Mouse (Mus musculus) stomach, postnatal 0 days (tissue): ENCODE data around the gene Pappa. TPM values are rescaled to one million over a fixed set of nuclear protein-coding genes. Genes with fewer than 3 reads are reported as not detected.
A peak's percentile ranks its signal among the peaks of the same experiment; 100 is the strongest.

Experiments used
- ATAC-seq: fragments of 200-750 bp; cut with Nextera tagmentation; 2 replicates; pipeline ENCODE4 v1.8.0; 2017; ENCODE audit not compliant: low FRiP score, low TSS enrichment
- DNase-seq: peaks from one replicate; pipeline ENCODE4 v3.0.0-alpha.2; 2016; ENCODE audit warnings: low spot score
- H3K27ac ChIP-seq: fragments of 300-500 bp; sonication (generic); replicated peaks from 2 replicates; pipeline ENCODE4 v1.5.1; 2014; ENCODE audit warnings: mild to moderate bottlenecking, control low read depth
- H3K27me3 ChIP-seq: fragments of 300-500 bp; sonication (generic); 2 replicates; pipeline ENCODE4 v1.6.1; 2014; ENCODE audit warnings: low read length; ENCODE audit not compliant: control insufficient read depth, insufficient read depth
- H3K36me3 ChIP-seq: fragments of 300-500 bp; sonication (generic); 2 replicates; pipeline ENCODE4 v1.6.1; 2014; ENCODE audit warnings: low read length, mixed read lengths; ENCODE audit not compliant: control insufficient read depth, insufficient read depth
- H3K4me1 ChIP-seq: fragments of 300-500 bp; sonication (generic); replicated peaks from 2 replicates; pipeline ENCODE4 v1.6.1; 2014; ENCODE audit warnings: antibody characterized with exemption; ENCODE audit not compliant: control insufficient read depth, insufficient read depth
- H3K4me2 ChIP-seq: fragments of 300-500 bp; sonication (generic); replicated peaks from 2 replicates; pipeline ENCODE4 v1.6.1; 2014; ENCODE audit warnings: low read depth, mild to moderate bottlenecking, control low read depth, moderate library complexity
- H3K4me3 ChIP-seq: fragments of 300-500 bp; sonication (generic); 2 replicates; pipeline ENCODE4 v1.5.1; 2014; ENCODE audit warnings: low read depth, low read length, control low read depth
- H3K9ac ChIP-seq: fragments of 300-500 bp; sonication (generic); 2 replicates; pipeline ENCODE4 v1.6.1; 2014; ENCODE audit warnings: mild to moderate bottlenecking, low read length, control low read depth, mixed read lengths
- H3K9me3 ChIP-seq: fragments of 300-500 bp; sonication (generic); 2 replicates; pipeline ENCODE4 v1.6.1; 2016; ENCODE audit warnings: low read length; ENCODE audit not compliant: control insufficient read depth
- CTCF ChIP-seq: IDR thresholded peaks from 2 replicates; pipeline ENCODE4 v1.5.1; 2016; ENCODE audit warnings: antibody characterized with exemption, low read depth, mild to moderate bottlenecking, moderate library complexity
- EP300 ChIP-seq: optimal IDR thresholded peaks from 2 replicates; pipeline ENCODE3; 2016; ENCODE audit warnings: antibody characterized with exemption
- WGBS: fragments of 180-500 bp; shearing (Covaris S2); extraction: QIAGEN DNeasy Blood & Tissue Kit; methylation state at CpG from one replicate; pipeline ENCODE4 v1.1.7; 2014; 5-methylcytosine and 5-hydroxymethylcytosine counted together
- polyA plus RNA-seq: library from polyadenylated mRNA; unstranded; fragments of >200 nt; fragmentation: Nextera tagmentation; extraction: Ambion mirVana; gene quantifications from 2 replicates; pipeline ENCODE4 v1.2.1, GENCODE M21; 2015

Pappa gene
- polyA plus RNA-seq, 1 experiment from 2014 or later = 0.72 TPM

DNA sequence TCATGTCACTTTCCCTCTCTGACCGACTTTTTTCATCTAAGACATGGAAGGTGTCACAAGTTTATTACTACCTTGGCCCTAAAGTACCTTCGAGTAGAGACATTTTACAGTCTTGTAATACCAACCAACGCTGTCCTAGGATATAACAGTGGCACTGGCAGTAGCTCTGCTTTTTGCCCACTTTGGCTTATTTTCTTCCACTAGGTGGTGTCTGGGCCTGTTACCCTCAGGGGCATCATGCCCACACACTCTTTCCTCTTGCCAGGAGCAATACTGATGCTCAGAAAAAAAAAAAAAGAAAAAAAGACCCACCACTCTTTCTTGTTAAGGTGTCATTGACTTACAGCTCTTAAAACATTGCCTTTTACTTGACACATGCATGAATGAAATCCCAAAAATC, 8.7 kb downstream of the Pappa start:
- ATAC-seq (no peak), DNase-seq (no peak)
- Histone ChIP-seq H3K4me3 (no peak overlapping the region), H3K9ac (no peak overlapping the region), H3K4me2 (no peak overlapping the region), H3K27ac (no peak overlapping the region), H3K36me3 (no peaks in the 10 kb centered on the region), H3K9me3 (no peaks in the 10 kb centered on the region), H3K27me3 (no peaks in the 10 kb centered on the region), H3K4me1 (no peaks in the 10 kb centered on the region)
- TF ChIP-seq EP300 (no peak), CTCF (peak; percentile 45)
- WGBS = 75% methylated on average over 3 of the region's 3 CpGs

DNA sequence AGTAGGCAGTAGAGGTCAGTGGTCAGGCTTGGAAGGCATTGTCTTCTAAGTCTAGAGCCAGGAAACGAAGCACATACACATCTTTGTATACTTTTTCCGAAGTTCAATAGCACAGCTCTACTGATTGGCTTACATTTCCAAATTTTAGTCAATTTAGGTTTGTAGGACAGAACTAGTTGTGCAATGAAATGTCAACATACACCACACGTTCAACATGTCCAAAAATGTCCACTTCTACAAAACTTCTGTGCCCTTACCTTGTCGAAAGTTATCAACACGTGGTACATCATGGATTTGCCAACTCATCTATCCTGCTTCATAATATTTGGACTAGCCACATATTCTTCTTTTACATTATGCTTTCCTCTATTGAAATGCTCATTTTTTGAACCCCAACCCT, 10.4 kb downstream of the Pappa start:
- no peaks in the 10 kb centered on the region for H3K9me3 ChIP-seq
- no peak overlapping the region for H3K4me2 ChIP-seq
- H3K27ac ChIP-seq = no peak overlapping the region
- ATAC-seq = no peak
- no peak for DNase-seq
- no peak for TF ChIP-seq EP300
- TF ChIP-seq CTCF = no peak
- no peak overlapping the region for H3K9ac ChIP-seq
- WGBS = 78% methylated on average over 5 of the region's 5 CpGs
- H3K27me3 ChIP-seq = no peaks in the 10 kb centered on the region
- H3K4me1 ChIP-seq = no peaks in the 10 kb centered on the region
- H3K4me3 ChIP-seq = no peak overlapping the region
- H3K36me3 ChIP-seq = no peaks in the 10 kb centered on the region

GRCm38 (mm10) chr4:65135109-65135508, 11.1 kb downstream of the Pappa start:
- no peaks in the 10 kb centered on the region for H3K9me3 ChIP-seq
- H3K4me1 ChIP-seq = no peaks in the 10 kb centered on the region
- no peak overlapping the region for H3K9ac ChIP-seq
- DNase-seq = no peak
- H3K36me3 ChIP-seq = no peaks in the 10 kb centered on the region
- no peaks in the 10 kb centered on the region for H3K27me3 ChIP-seq
- no peak for ATAC-seq
- 59% methylated on average over 5 of the region's 5 CpGs for WGBS
- no peak overlapping the region for H3K4me3 ChIP-seq
- no peak overlapping the region for H3K4me2 ChIP-seq
- TF ChIP-seq CTCF = no peak
- no peak for TF ChIP-seq EP300
- no peak overlapping the region for H3K27ac ChIP-seq

DNA sequence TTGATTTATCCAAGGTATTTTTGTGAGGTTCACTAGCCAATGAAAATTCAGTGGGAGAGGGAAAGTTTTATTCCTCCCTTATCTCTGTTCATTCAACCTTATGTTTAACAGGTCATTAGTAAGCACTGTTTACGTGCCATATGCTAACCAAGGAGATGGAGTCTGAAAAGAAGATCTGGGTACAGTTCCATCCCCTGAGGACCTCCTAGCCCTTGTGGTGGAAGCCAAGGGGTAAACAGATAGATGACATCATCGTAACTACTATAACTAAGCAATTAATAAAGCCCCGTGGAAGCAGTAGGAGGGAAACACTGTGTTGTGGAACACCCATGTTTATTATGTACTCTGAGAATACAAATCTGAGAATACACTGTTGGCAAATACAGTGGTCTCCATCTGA, 12.6 kb downstream of the Pappa start:
- Histone ChIP-seq H3K27me3 (no peaks in the 10 kb centered on the region), H3K27ac (no peak overlapping the region), H3K9ac (no peak overlapping the region), H3K4me3 (no peak overlapping the region), H3K9me3 (no peaks in the 10 kb centered on the region), H3K4me1 (no peaks in the 10 kb centered on the region), H3K36me3 (no peaks in the 10 kb centered on the region), H3K4me2 (no peak overlapping the region)
- ATAC-seq (no peak), DNase-seq (no peak)
- no peak for TF ChIP-seq EP300
- TF ChIP-seq CTCF = no peak
- 65% methylated on average over 3 of the region's 3 CpGs for WGBS

DNA sequence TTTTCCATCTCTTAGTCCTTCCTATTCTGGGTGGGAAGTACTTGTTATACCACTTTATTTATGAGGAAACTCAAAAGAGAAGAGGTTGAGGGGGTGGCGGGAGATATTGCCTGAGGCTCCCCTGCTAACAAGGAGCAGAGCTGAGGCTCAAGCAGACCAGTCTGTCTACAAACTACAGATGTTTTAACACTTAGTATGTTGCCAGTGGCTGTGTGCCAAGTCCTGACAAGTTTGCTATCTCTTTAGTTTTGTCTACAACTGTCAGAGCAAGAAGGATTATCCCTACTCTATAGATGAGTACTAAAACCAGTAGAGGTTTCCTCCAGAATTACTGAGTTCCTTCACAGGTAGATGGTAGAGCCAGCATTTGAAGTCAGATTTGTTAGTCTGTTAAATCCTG, 23.0 kb downstream of the Pappa start:
- no peak overlapping the region for H3K27ac ChIP-seq
- WGBS = 42% methylated on average over 1 of the region's 1 CpGs
- ATAC-seq (no peak), DNase-seq (no peak)
- no peak for TF ChIP-seq CTCF
- H3K9me3 ChIP-seq = no peaks in the 10 kb centered on the region
- H3K27me3 ChIP-seq = no peaks in the 10 kb centered on the region
- H3K36me3 ChIP-seq = no peaks in the 10 kb centered on the region
- no peaks in the 10 kb centered on the region for H3K4me1 ChIP-seq
- H3K4me2 ChIP-seq = no peak overlapping the region
- H3K4me3 ChIP-seq = no peak overlapping the region
- H3K9ac ChIP-seq = no peak overlapping the region

- no peak for TF ChIP-seq CTCF
- TF ChIP-seq EP300 = no peak
- no peaks in the 10 kb centered on the region for H3K4me1 ChIP-seq
- ATAC-seq = no peak
- no peak for DNase-seq
- no peak overlapping the region for H3K9ac ChIP-seq
- no peaks in the 10 kb centered on the region for H3K36me3 ChIP-seq
- no peak overlapping the region for H3K27ac ChIP-seq
- no peak overlapping the region for H3K4me2 ChIP-seq
- no peaks in the 10 kb centered on the region for H3K27me3 ChIP-seq
- 45% methylated on average over 2 of the region's 2 CpGs for WGBS
- no peak overlapping the region for H3K4me3 ChIP-seq
- no peaks in the 10 kb centered on the region for H3K9me3 ChIP-seq
These were observed 29.6 kb downstream of the Pappa start for GRCm38 (mm10) chr4:65153601-65154000.
